Mouse (Mus musculus): ENCODE results near the gene Lcp1. TPM values are rescaled to one million over a fixed set of nuclear protein-coding genes. Genes with fewer than 3 reads are reported as not detected.

The Lcp1 gene
- polyA plus RNA-seq, 1 experiment from 2014 or later, result 28.9 TPM

DNA sequence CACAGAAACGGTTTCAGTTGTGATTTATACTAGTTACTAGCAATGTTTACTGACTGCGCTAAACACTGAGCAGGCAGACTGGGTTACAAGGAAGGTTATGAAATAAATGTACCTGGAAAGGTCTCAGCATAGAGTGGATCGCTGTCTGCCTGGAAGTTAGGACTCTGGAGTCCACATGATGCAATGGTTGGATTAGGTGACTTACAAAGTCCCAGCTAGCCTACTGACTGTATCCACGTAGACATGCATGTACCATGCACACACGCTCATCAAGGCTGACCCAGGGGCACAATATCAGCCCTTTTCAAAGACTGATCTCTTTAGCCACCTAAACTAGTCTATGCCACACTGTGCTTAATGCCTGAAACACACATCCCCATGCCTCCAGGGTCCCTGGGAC is 102.2 kb downstream of the Lcp1 start:
- Histone ChIP-seq H3K9me3 (ENCODE audit: control insufficient read depth, low read length) (no peaks in the 10 kb centered on the region), H3K36me3 (ENCODE audit: control insufficient read depth, insufficient read depth, low read length) (no peaks in the 10 kb centered on the region), H3K4me1 (replicated peaks; ENCODE audit: control insufficient read depth, insufficient read depth) (no peaks in the 10 kb centered on the region), H3K27me3 (ENCODE audit: control insufficient read depth, insufficient read depth, low read length) (no peaks in the 10 kb centered on the region), H3K4me2 (replicated peaks; ENCODE audit: low read depth) (no peak overlapping the region), H3K27ac (replicated peaks) (no peak overlapping the region), H3K9ac (ENCODE audit: low read length) (no peak overlapping the region), H3K4me3 (ENCODE audit: low read depth, low read length) (no peak overlapping the region)
- no peak for DNase-seq (ENCODE audit: low spot score)
- TF ChIP-seq CTCF (IDR thresholded peaks at IDR 0.05; ENCODE audit: low read depth), result no peak
- ATAC-seq (ENCODE audit: low FRiP score, low TSS enrichment), result no peak
- WGBS, result 87% methylated on average over 5 of the region's 5 CpGs

DNA sequence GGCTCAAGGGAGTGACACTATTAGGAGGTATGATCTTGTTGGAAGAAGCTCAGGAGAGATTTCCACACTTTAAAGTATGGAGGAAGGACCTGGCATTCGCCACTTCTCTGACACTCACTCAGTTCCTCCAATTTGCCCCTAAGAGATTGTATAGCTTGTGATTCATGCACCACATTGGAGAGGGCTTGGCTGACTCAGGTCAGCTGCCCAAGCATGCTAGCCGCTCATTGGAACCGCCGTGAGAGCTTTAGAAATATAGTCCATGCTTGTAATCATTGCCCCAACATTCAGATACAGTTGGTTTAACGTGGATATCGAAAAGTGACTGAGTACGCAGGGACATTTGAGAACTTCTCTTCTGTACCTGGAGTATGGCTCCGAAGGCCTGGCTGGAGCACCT is 104.7 kb downstream of the Lcp1 start:
- no peak overlapping the region for H3K9ac ChIP-seq (ENCODE audit: low read length)
- H3K36me3 ChIP-seq (ENCODE audit: control insufficient read depth, insufficient read depth, low read length), result no peaks in the 10 kb centered on the region
- no peak overlapping the region for H3K4me3 ChIP-seq (ENCODE audit: low read depth, low read length)
- no peak overlapping the region for H3K27ac ChIP-seq (replicated peaks)
- TF ChIP-seq CTCF (IDR thresholded peaks at IDR 0.05; ENCODE audit: low read depth), result no peak
- TF ChIP-seq EP300 (optimal IDR thresholded peaks at IDR 0.05), result no peak
- WGBS, result 87% methylated on average over 8 of the region's 8 CpGs
- no peak for DNase-seq (ENCODE audit: low spot score)
- H3K9me3 ChIP-seq (ENCODE audit: control insufficient read depth, low read length), result no peaks in the 10 kb centered on the region
- no peak for ATAC-seq (ENCODE audit: low FRiP score, low TSS enrichment)
- no peak overlapping the region for H3K4me2 ChIP-seq (replicated peaks; ENCODE audit: low read depth)
- no peaks in the 10 kb centered on the region for H3K27me3 ChIP-seq (ENCODE audit: control insufficient read depth, insufficient read depth, low read length)
- no peaks in the 10 kb centered on the region for H3K4me1 ChIP-seq (replicated peaks; ENCODE audit: control insufficient read depth, insufficient read depth)

DNA sequence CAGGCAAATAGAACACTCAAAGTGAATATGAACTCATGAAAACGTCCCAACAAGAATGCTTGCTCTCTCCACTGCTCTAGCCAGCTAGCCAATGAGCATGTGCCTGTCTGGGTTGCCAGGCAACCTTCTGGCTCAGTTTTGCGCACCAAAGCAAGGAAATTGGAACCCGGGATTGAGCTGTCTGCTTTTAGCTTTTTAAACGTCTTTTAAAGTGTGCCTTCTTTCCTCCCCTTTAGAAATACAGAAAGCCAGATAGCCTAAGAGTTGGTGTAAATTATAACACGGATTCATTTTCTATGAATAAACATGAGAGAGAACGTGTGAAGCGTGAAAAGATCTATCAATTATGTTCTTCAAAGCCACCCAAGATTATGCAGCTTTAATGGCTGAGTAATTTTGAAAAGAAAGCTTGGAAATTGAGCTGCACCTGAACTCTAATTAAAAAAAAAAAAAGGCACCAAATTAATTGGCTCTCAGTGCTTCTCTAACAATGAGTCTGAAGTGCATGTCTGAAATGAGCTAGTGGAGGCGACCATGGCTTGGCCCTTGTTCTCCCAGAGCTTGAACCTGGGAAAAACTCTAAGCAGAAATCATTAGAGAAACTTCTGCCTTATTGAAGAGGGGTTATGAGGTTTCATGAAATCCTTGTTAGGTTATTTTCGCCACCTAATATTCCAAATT is 105.2 kb downstream of the Lcp1 start:
- Histone ChIP-seq H3K36me3 (ENCODE audit: control insufficient read depth, insufficient read depth, low read length) (no peaks in the 10 kb centered on the region), H3K27me3 (ENCODE audit: control insufficient read depth, insufficient read depth, low read length) (no peaks in the 10 kb centered on the region), H3K4me1 (replicated peaks; ENCODE audit: control insufficient read depth, insufficient read depth) (no peaks in the 10 kb centered on the region), H3K4me3 (ENCODE audit: low read depth, low read length) (no peak overlapping the region), H3K9me3 (ENCODE audit: control insufficient read depth, low read length) (no peaks in the 10 kb centered on the region), H3K4me2 (replicated peaks; ENCODE audit: low read depth) (no peak overlapping the region), H3K9ac (ENCODE audit: low read length) (no peak overlapping the region), H3K27ac (replicated peaks) (no peak overlapping the region)
- ATAC-seq (ENCODE audit: low FRiP score, low TSS enrichment) (no peak), DNase-seq (ENCODE audit: low spot score) (no peak)
- 55% methylated on average over 9 of the region's 9 CpGs for WGBS
- TF ChIP-seq CTCF (IDR thresholded peaks at IDR 0.05; ENCODE audit: low read depth) (no peak), EP300 (optimal IDR thresholded peaks at IDR 0.05) (no peak)

DNA sequence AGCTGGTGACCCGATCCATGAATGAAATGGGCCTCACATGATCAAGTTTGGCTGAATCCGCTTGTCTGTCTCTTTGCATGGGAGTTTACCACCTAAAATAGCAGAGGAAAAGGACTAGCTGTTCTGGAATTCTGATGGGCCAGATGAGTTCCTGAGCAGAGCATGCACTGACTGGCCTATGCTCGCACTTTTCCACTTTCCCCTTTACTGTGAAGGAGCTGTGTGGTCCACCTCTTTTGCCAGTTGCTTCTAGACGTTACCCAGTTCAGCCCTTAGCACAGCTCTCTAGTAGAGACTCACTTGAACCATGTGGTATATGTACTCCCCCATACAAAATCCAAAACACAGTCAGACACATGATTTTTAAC is 105.7 kb downstream of the Lcp1 start:
- H3K27me3 ChIP-seq (ENCODE audit: control insufficient read depth, insufficient read depth, low read length), result no peaks in the 10 kb centered on the region
- TF ChIP-seq CTCF (IDR thresholded peaks at IDR 0.05; ENCODE audit: low read depth), result no peak
- no peak for TF ChIP-seq EP300 (optimal IDR thresholded peaks at IDR 0.05)
- H3K4me1 ChIP-seq (replicated peaks; ENCODE audit: control insufficient read depth, insufficient read depth), result no peaks in the 10 kb centered on the region
- no peak overlapping the region for H3K9ac ChIP-seq (ENCODE audit: low read length)
- H3K27ac ChIP-seq (replicated peaks), result no peak overlapping the region
- H3K36me3 ChIP-seq (ENCODE audit: control insufficient read depth, insufficient read depth, low read length), result no peaks in the 10 kb centered on the region
- no peak for ATAC-seq (ENCODE audit: low FRiP score, low TSS enrichment)
- no peak overlapping the region for H3K4me3 ChIP-seq (ENCODE audit: low read depth, low read length)
- H3K4me2 ChIP-seq (replicated peaks; ENCODE audit: low read depth), result no peak overlapping the region
- no peak for DNase-seq (ENCODE audit: low spot score)
- 86% methylated on average over 4 of the region's 4 CpGs for WGBS
- H3K9me3 ChIP-seq (ENCODE audit: control insufficient read depth, low read length), result no peaks in the 10 kb centered on the region

DNA sequence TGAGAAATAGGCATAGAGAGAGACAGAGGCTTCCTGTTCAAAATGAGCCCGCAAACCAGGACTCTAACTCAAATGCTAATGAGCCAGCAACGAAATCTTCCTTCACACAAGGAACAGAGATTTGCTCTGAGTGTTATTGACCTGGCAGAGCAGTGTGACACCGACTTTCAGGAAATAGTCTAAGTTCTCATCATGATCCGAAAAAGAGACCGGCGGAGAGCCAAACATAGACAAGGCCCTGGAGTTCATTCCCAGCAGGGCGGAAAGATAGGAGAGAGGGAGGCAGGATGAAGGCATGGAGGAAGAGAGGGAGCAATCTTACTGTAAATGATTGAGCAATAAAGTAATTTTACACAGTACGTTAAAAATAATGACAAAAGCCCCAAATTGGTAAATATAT is 106.2 kb downstream of the Lcp1 start:
- 84% methylated on average over 8 of the region's 8 CpGs for WGBS
- H3K9ac ChIP-seq (ENCODE audit: low read length), result no peak overlapping the region
- ATAC-seq (ENCODE audit: low FRiP score, low TSS enrichment) (no peak), DNase-seq (ENCODE audit: low spot score) (no peak)
- no peaks in the 10 kb centered on the region for H3K27me3 ChIP-seq (ENCODE audit: control insufficient read depth, insufficient read depth, low read length)
- no peak overlapping the region for H3K27ac ChIP-seq (replicated peaks)
- TF ChIP-seq CTCF (IDR thresholded peaks at IDR 0.05; ENCODE audit: low read depth), result no peak
- no peak for TF ChIP-seq EP300 (optimal IDR thresholded peaks at IDR 0.05)
- H3K36me3 ChIP-seq (ENCODE audit: control insufficient read depth, insufficient read depth, low read length), result no peaks in the 10 kb centered on the region
- no peaks in the 10 kb centered on the region for H3K9me3 ChIP-seq (ENCODE audit: control insufficient read depth, low read length)
- no peak overlapping the region for H3K4me3 ChIP-seq (ENCODE audit: low read depth, low read length)
- H3K4me2 ChIP-seq (replicated peaks; ENCODE audit: low read depth), result no peak overlapping the region
- H3K4me1 ChIP-seq (replicated peaks; ENCODE audit: control insufficient read depth, insufficient read depth), result no peaks in the 10 kb centered on the region

DNA sequence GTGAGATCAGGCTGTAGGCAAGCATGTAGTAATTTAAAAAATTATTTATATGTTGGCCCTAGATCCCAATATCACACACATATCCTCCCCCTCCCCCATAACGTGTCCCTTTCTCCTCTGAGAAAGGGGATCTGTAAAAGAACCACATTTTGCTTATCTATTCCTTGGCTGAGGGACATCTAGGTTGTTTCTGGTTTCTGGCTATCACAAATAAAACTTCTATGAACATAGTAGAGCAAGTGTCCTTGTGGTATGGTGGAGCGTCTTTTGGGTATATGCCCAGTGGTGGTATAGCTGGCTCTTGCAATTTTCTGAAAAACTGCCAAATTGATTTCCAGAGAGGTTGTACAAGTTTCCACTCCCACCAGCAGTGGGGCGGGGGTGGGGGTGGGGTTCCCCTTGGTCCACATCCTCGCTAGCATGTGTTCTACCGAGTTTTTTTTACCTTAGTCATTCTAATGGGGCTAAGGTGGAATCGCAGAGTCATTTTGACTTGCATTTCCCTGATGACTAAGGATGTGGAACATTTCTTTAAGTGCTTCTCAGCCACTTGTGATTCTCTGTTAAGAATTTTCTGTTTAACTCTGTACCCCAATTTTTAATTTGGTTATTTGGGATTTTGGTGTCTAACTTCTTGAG is 107.3 kb downstream of the Lcp1 start:
- DNase-seq (ENCODE audit: low spot score), result no peak
- Histone ChIP-seq H3K4me3 (ENCODE audit: low read depth, low read length) (no peak overlapping the region), H3K4me2 (replicated peaks; ENCODE audit: low read depth) (no peak overlapping the region), H3K27me3 (ENCODE audit: control insufficient read depth, insufficient read depth, low read length) (no peaks in the 10 kb centered on the region), H3K4me1 (replicated peaks; ENCODE audit: control insufficient read depth, insufficient read depth) (no peaks in the 10 kb centered on the region), H3K9me3 (ENCODE audit: control insufficient read depth, low read length) (no peaks in the 10 kb centered on the region), H3K27ac (replicated peaks) (no peak overlapping the region), H3K36me3 (ENCODE audit: control insufficient read depth, insufficient read depth, low read length) (no peaks in the 10 kb centered on the region), H3K9ac (ENCODE audit: low read length) (no peak overlapping the region)
- WGBS, result 77% methylated on average over 6 of the region's 6 CpGs
- no peak for ATAC-seq (ENCODE audit: low FRiP score, low TSS enrichment)
- TF ChIP-seq CTCF (IDR thresholded peaks at IDR 0.05; ENCODE audit: low read depth) (no peak), EP300 (optimal IDR thresholded peaks at IDR 0.05) (no peak)

Data from stomach, postnatal 0 days (tissue).